Mouse (Mus musculus) myocyte (in vitro differentiated cells): ENCODE measurements around the gene Gm9970.

Experiments used
- CEBPB ChIP-seq: IDR thresholded peaks from 2 replicates; pipeline ENCODE4 v1.6.1; 2011; ENCODE audit warnings: mild to moderate bottlenecking, moderate library complexity; ENCODE audit not compliant: poor library complexity, insufficient read depth, severe bottlenecking
- E2F4 ChIP-seq: IDR thresholded peaks from one replicate; pipeline ENCODE4 v1.6.1; 2011; ENCODE audit warnings: mild to moderate bottlenecking, control low read depth, moderate library complexity; ENCODE audit not compliant: insufficient read depth
- MAX ChIP-seq: IDR thresholded peaks from one replicate; pipeline ENCODE4 v1.6.1; 2011; ENCODE audit warnings: low read depth, mild to moderate bottlenecking, control low read depth
- MYOG ChIP-seq, 3 experiments: IDR thresholded peaks; one replicate each; pipeline ENCODE4 v1.6.1; 2011; ENCODE audit warnings: control low read depth in 2 of 3, low read depth in 2 of 3, mild to moderate bottlenecking in 2 of 3; ENCODE audit not compliant: insufficient read length in 2 of 3, control insufficient read depth in 1 of 3, insufficient read depth in 1 of 3
- POLR2A ChIP-seq: IDR thresholded peaks from one replicate; pipeline ENCODE4 v1.6.1; 2011; ENCODE audit warnings: low read depth, mild to moderate bottlenecking, control low read depth, moderate library complexity; ENCODE audit not compliant: insufficient read length
- POLR2AphosphoS2 ChIP-seq: IDR thresholded peaks from one replicate; pipeline ENCODE4 v1.6.1; 2011; ENCODE audit warnings: low read depth, control low read depth; ENCODE audit not compliant: insufficient read length
- REST ChIP-seq: IDR thresholded peaks from one replicate; pipeline ENCODE4 v1.6.1; 2011; ENCODE audit warnings: mild to moderate bottlenecking, control low read depth, moderate library complexity; ENCODE audit not compliant: insufficient read depth, insufficient read length
- SRF ChIP-seq: IDR thresholded peaks from one replicate; pipeline ENCODE4 v1.6.1; 2011; ENCODE audit warnings: low read depth; ENCODE audit not compliant: control insufficient read depth, insufficient read length
- TCF12 ChIP-seq: IDR thresholded peaks from one replicate; pipeline ENCODE4 v1.6.1; 2011; ENCODE audit warnings: mild to moderate bottlenecking, control low read depth; ENCODE audit not compliant: poor library complexity, insufficient read depth, severe bottlenecking
- TCF3 ChIP-seq: IDR thresholded peaks from one replicate; pipeline ENCODE4 v1.6.1; 2011; ENCODE audit warnings: low read depth, control low read depth; ENCODE audit not compliant: insufficient read length
- USF1 ChIP-seq: IDR thresholded peaks from one replicate; pipeline ENCODE4 v1.6.1; 2011; ENCODE audit warnings: low read depth, mild to moderate bottlenecking, control low read depth, moderate library complexity

GRCm38 (mm10) chr5:31196207-31196606, 44.8 kb downstream of the Gm9970 start:
- no peak for TF ChIP-seq CEBPB
- TF ChIP-seq TCF3 = no peak
- no peak for TF ChIP-seq USF1
- no peak for TF ChIP-seq POLR2A
- TF ChIP-seq POLR2AphosphoS2 = peak; percentile 67
- no peak for TF ChIP-seq MAX
- no peak for TF ChIP-seq E2F4
- no peak for TF ChIP-seq MYOG (IDR thresholded peaks at IDR 0.05; ENCODE audit: control insufficient read depth in 1 of 3, insufficient read depth in 1 of 3, insufficient read length in 2 of 3, low read depth in 2 of 3)
- no peak for TF ChIP-seq SRF
- no peak for TF ChIP-seq TCF12
- no peak for TF ChIP-seq REST
